Mouse (Mus musculus): ENCODE data around the gene Rap1gap2.
A peak's percentile ranks its signal among the peaks of the same experiment; 100 is the strongest.

Rap1gap2 gene

DNA sequence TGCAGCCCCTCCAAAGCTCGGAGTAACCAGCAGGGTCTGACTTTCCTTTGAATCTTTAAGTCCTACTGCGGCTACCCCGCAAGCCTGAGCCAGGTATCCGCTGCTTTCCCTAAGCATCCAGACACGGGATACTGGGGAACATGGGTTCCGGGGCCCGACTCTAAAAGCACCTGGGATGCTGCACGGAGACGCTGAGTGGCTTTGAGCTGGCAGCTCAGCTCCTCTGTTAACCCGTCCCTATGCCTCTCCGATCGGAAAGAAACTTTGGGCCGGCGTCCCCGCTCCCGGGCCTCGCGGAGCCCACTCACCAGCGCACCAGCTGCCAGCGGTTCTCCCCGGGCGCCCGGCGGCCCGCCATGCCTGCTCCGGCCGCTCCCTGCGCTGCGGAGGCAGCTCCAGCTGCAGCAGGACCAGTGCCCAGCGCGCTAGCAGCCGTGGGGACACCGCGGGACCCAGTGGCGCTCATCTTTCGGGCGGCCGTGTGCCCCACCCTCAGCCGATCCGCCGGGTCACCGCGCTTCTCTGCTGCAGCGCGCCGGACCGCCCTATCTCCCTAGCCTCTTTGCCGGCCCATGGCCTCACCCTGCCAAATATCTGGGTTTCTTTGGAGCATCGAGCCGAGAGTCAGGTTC, at the start of gene Rap1gap2:
Gene Rap1gap2 (minus strand): TSS at position 371 of the 632 bp plus-strand sequence.
- no peak for DNase-seq

DNA sequence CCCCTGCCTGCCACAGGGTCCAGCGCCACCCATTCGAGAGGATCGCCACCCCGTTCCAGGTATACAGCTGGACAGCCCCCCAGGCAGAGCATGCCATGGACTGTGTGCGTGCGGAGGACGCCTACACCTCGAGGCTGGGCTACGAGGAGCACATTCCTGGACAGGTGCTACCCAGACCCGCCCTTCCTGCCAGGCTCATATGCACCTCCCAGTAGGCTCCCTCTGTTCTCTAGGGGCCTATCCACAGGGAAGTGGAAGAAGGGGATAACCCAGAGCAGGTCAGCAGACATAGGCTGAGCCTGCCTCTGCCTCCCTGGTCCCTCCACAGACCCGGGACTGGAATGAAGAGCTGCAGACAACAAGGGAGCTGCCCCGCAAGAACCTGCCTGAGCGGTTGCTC, 49.6 kb upstream of the Rap1gap2 start:
- no peak for DNase-seq

DNA sequence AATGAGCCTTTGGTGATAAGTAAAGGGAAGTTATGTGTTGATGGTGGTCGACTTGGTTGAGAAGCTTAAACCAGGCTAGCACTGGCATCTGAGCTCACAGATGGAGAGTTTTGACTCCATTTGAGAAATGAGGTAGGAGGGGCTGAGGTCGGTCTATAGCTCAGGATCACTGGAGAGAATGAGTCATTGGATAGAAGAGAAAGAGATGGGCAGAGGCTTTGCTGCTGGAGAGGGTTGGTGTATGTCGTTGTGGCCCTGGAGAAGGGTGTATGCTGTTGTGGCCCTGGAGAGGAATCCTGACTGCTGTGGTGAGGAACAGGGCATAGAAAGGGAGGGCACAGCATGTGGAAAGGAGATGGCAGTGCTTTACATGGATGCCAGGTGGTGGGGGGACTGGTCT, 45.2 kb upstream of the Rap1gap2 start:
- no peak for DNase-seq

DNA sequence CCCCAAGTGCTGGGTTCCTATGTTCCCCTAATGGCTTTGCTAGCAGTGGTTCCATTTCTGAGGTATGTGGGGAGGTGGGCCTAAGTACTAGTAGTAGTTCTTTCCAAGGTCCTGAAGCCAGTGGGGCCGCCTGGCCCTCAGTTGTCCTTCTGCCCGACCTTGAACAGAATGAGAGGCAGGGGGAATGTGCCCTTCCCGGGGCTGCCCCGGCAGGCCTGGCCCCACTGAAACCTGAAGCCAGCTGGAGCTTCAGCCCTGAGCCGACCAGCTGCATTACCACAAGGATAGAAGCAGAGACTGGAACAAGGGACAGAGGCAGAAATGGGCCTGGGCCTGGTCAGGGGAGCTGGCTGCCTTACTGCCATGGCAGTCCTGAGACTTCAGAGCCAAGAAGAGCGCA, 42.7 kb upstream of the Rap1gap2 start:
- no peak for DNase-seq

- no peak for DNase-seq
Observed at GRCm38 (mm10) chr11:74652791-74653191, 42.1 kb upstream of the Rap1gap2 start.

- no peak for DNase-seq
Observed at GRCm38 (mm10) chr11:74650576-74651100, 39.9 kb upstream of the Rap1gap2 start.

DNA sequence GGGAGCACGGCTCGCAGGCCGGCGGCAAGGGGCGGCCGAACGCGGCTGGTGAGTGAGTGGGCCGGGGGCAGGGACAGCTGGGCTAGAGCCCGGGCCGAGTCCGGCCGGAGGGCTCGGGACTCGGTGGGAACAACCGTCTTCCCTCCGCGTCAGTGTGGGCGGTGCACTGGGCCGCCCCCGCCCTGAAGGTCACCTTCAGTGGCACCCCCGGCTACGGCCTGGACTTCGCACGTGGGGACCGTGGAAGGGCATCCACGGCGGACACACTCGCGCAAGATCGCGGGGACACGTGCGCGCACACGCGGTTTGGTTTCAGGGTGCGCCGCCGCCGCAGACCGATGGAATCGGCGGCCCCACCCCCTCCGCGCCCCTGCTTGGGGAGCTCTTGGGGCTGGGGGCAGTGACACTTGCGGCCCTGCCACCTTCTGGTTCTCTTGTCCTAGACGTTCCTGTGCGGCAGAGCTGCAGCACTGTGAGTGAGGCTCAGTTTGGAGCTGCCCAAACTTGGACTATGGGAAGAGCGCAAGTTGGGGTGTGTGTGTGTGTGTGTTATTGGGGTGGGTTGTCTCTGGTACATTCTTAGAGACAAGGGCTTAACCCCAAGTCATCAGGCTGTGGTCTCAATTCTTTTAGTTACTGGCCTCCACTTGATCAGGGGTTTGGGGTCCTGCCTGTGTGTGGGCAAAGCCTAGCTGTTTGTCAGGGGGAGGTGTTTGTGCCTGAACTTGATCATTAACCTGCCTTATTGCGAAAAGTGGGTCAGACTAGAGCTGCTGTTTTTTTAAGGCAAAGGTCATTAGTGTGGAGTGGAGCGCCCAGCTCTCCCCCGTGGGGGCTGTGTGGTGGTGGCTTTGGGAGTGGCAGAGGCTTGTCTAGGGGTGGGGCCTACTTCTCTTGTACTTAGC, 39.2 kb upstream of the Rap1gap2 start:
- peak; percentile 45 for DNase-seq

GRCm38 (mm10) chr11:74649095-74649646, 38.5 kb upstream of the Rap1gap2 start, which contains the start of gene Cluh:
Gene Cluh, plus strand, starts transcription at chr11:74649495.
- DNase-seq: peak; percentile 98

DNA sequence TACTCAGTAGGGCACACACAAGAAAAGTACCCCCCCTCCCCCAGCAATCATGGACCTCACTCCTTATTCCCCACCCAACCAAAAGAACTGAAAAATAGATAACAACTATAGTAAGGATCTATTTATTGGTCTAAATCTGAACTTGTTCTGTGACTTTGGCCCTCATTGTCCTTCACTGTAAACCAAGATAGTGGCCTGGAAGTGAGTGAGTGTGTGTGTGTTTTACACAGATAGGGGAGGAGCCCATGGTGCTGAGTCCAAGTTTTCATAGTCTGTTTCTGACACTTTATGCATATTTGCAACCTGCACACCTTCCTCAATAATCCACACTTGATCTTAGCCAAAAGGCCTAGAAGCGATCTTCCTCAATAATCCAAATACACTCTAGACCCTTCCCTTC, 38.0 kb upstream of the Rap1gap2 start:
- DNase-seq: no peak

GRCm38 (mm10) chr11:74647966-74648365, 37.3 kb upstream of the Rap1gap2 start:
- no peak for DNase-seq

GRCm38 (mm10) chr11:74639628-74640027, 28.9 kb upstream of the Rap1gap2 start:
- DNase-seq: no peak

GRCm38 (mm10) chr11:74638791-74639411, 28.2 kb upstream of the Rap1gap2 start:
- DNase-seq: peak; percentile 30

GRCm38 (mm10) chr11:74637971-74638790, 27.5 kb upstream of the Rap1gap2 start:
- peak; percentile 87 for DNase-seq

DNA sequence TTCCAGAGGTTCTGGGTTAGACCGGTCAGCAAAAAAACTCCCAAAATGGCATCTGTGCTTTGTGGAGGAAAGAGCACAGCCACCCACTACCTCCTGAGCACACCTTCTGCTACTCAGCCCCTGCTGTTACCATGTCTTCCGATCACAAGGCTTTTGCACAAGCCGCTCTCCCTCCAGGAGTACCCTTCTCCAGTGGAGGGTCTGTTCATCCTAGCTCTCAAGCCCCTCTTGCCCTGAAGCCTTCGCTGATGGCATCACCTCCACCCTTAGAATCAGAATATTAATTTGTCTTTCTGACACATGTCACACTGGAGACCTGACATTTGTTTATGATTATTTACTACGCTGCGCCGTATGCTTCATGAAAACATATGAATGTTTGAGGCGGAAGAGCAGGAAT, 26.8 kb upstream of the Rap1gap2 start:
- no peak for DNase-seq

DNA sequence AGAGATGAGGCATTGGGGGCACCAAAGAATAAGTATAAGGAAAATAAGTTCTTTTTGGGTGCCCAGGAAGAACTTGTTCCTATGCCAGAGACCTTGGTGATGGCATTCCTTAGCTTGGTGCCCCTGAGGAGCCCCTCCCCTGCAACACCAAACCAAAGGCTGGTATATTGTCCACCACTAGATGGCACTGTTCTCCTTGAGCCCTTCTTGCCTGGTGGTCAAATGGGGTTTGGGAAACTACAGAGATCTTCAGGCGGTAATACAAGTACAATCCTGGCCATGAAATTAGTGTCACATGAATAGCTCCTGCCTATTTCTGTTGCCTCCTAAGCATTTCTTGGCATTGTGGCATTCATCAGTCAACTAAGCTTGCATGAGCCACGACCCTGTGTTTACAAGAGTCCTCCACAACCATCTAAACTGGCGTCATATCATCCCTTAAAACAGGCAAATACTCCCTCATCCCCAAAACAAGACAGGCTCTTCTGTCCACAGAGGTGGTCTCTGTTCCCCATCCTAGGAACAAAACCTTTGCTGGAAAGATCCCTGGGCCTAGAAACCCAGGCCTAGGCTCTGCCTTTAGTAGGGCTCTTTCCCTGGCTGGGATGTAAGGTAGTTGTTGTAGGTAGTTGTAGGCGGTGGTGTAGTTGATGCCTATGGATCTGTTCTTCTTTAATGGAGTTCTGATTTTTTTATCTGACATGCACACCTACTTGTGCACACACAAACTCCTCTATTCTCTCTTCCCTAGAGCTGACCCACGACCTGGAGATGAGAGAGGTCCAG, 24.0 kb upstream of the Rap1gap2 start:
- peak; percentile 88 for DNase-seq

DNA sequence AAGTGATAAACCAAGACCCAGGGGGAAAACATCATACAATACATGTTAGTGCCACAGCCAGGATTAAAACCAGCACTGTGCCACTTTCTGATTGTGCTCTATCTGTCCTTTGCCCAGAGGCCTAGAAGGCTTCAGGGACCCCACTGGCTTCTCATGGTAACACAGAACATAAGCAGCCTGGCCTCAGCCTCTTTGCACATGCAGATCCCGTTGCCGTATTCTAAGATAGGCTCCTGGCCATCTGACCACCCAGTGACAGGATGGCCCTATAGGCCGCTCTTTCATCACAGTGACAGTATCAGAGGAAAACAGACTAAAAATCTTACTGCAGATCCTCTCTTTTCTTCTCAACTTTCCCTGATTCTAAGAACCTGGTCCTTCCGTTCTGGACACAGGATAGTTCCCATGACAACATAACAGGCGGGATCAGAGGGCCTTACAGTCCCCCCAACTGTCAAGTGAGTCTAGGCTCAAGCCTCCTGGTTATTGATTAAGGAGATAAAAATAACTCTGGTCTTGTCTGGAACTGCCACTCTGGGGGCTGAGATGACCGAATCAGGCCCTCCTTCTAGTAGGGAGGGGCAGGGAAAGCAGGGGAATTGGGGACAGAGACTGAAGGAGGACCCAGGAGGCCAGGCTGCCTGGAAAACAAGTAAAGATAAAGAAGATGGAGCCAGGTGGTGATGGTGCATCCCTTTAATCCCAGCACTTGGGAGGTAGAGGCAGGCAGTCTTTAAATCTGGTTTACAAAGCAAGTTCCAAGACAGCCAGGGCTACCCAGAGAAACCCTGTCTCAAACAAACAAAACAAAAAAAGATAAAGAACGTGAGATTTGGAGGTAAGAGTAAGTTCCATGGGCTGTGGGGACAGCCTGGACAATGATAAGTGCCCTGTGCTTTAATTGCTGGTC, 21.4 kb upstream of the Rap1gap2 start:
- no peak for DNase-seq

DNA sequence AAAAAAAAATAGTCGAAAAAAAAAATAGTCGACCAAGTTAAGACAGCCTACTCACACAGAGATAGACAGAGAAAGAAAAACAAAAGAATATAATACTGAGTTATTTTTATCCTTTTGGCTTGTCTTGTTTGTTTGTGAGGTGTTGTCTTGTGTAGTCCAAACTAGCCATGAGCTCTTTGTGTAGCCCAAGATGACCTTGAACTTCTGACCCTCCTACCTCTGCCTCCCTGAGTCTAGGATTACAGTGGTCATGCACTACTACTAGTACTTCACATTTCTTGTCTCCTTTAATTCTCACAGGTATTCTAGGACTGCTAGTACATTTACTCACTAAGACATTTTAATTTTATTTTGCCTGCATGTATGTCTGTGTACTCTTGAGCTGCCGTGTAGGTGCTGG, 16.8 kb upstream of the Rap1gap2 start:
- DNase-seq: no peak

DNA sequence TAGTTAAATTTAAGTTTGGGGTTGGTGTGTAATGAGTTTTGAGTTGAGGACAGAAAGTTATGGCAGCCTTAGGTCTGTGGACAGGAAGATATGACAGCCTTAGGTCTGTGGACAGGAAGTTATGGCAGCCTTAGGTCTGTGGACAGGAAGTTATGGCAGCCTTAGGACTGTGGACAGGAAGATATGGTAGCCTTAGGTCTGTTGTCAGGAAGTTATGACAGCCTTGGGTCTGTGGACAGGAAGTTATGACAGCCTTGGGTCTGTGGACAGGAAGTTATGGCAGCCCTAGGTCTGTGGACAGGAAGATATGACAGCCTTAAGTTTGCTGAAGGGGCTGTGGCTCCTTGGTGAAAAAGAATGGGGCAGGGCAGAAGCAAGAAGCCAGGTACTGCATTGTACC, 14.6 kb upstream of the Rap1gap2 start:
- DNase-seq: no peak

- DNase-seq: no peak
Observed at GRCm38 (mm10) chr11:74623693-74624092, 13.0 kb upstream of the Rap1gap2 start.

DNA sequence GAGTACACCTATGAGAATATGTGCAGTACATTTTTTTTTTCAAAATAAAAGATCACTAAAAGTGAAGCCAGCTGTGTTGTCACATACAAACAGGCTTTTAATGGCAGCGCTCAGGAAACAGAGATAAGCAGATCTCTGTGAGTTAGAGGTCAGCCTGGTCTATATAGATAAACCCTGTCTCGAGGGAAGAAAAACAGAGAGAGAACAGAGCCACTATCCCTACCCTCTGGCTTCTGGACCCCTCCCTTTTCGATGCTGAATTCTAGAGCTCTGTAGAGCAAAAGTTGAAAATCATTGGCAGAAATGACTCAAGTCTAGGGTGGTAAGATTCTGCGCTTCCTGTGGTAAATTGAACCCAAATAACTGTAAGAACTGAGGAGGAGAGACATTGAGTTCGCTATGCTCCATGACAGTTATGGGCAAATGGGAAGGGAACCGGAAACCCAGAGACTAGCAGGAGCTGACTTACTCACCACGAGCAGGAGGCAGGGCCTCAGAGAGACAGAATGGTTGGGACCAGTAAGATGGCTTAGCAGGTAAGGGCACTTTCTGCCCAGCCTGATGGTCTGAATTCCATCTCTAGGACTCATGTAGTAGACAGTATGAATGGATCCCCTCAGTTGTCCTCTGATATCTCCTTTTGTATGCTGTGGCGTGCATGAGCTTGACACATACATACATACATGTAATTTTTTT, 11.4 kb upstream of the Rap1gap2 start:
- DNase-seq: no peak
